Mouse (Mus musculus): ENCODE data around the gene Lmx1b. TPM values are rescaled to one million over a fixed set of nuclear protein-coding genes. Genes with fewer than 3 reads are reported as not detected.
A peak's percentile ranks its signal among the peaks of the same experiment; 100 is the strongest.

Lmx1b gene
- polyA plus RNA-seq, 1 experiment from 2014 or later, result 0.74 TPM

GRCm38 (mm10) chr2:33592931-33593555 is 47.3 kb downstream of the Lmx1b start:
- Histone ChIP-seq H3K27me3 (peaks cover 12% of the 10 kb centered on the region; the same call in 1 of the 2 replicates), H3K4me1 (peaks cover 34% of the 10 kb centered on the region), H3K36me3 (no peaks in the 10 kb centered on the region), H3K4me2 (replicated peaks) (no peak overlapping the region), H3K9ac (no peak overlapping the region; the same call in 1 of the 2 replicates), H3K27ac (peak overlapping the region; percentile 27; the same call in 1 of the 2 replicates), H3K4me3 (no peak overlapping the region), H3K9me3 (no peaks in the 10 kb centered on the region)
- no peak for ATAC-seq (ENCODE audit: insufficient number of reproducible peaks, insufficient read depth, low FRiP score, low TSS enrichment)
- WGBS, result 6% methylated on average over 12 of the region's 12 CpGs

GRCm38 (mm10) chr2:33589280-33589679 is 51.0 kb downstream of the Lmx1b start:
- WGBS, result 74% methylated on average over 9 of the region's 9 CpGs
- Histone ChIP-seq H3K27ac (no peak overlapping the region), H3K9ac (no peak overlapping the region), H3K27me3 (peaks cover 7% of the 10 kb centered on the region; the same call in 1 of the 2 replicates), H3K9me3 (no peaks in the 10 kb centered on the region), H3K4me2 (replicated peaks) (no peak overlapping the region), H3K36me3 (no peaks in the 10 kb centered on the region), H3K4me1 (peaks cover 43% of the 10 kb centered on the region), H3K4me3 (no peak overlapping the region)
- no peak for ATAC-seq (ENCODE audit: insufficient number of reproducible peaks, insufficient read depth, low FRiP score, low TSS enrichment)

DNA sequence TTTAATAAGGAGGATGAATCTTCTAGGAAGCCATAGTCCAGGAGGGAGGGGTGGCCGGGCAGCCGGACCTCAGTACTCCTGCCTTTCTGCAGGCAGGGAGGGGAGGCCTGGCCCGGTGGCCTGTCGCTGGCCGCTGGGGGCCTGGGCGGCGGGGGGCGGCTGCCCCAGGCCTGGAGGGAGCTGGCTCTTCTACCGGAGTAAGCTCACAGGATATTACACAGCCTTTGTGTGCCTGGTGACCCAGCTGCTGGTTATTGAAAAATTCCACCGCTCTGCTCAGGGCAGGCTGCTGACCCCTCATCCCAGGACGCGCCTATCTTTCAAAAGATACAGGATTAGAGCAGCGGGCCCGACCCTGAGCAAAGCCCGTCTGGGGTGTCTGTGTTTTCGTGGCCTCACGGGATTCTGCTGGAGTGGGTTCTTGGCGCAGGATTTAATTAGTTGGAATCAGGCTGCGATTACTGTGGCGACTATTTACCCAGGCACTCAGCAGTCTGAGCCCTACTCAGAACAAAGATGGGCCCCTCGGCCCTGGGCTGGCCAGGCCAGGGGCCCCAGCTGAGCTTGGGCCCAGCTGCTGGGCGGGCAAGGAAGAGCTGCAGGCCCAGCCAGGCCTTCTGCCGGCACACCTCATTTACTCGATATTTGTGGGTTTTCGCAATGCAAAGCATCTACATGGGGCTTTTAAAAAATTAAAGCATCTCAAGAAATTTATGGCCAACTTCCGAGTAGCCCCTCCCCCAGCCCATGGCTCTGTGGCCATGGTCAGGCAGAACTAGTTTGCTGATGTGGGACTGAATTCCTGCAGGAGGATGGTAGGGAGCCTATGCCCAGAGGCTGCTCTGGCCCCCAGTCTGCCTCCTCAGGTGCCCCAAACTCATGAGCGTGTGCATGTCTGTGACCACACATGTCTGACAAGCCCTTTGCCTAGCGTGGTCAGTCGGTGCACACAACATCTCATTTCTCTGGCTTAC is 55.1 kb downstream of the Lmx1b start:
- WGBS, result 19% methylated on average over 29 of the region's 29 CpGs
- Histone ChIP-seq H3K4me2 (replicated peaks) (no peak overlapping the region), H3K4me3 (no peak overlapping the region), H3K9me3 (no peaks in the 10 kb centered on the region), H3K4me1 (peaks cover 49% of the 10 kb centered on the region), H3K27ac (peak overlapping the region; percentile 32), H3K9ac (no peak overlapping the region), H3K36me3 (no peaks in the 10 kb centered on the region), H3K27me3 (peaks cover 46% of the 10 kb centered on the region)
- no peak for ATAC-seq (ENCODE audit: insufficient number of reproducible peaks, insufficient read depth, low FRiP score, low TSS enrichment)

- H3K36me3 ChIP-seq, result no peaks in the 10 kb centered on the region
- peaks cover 51% of the 10 kb centered on the region for H3K4me1 ChIP-seq
- H3K27ac ChIP-seq, result no peak overlapping the region
- no peaks in the 10 kb centered on the region for H3K9me3 ChIP-seq
- peaks cover 56% of the 10 kb centered on the region for H3K27me3 ChIP-seq
- no peak for ATAC-seq (ENCODE audit: insufficient number of reproducible peaks, insufficient read depth, low FRiP score, low TSS enrichment)
- 17% methylated on average over 6 of the region's 6 CpGs for WGBS
- H3K4me3 ChIP-seq, result no peak overlapping the region
- no peak overlapping the region for H3K4me2 ChIP-seq (replicated peaks)
- no peak overlapping the region for H3K9ac ChIP-seq
Measured at GRCm38 (mm10) chr2:33583761-33584160, 56.5 kb downstream of the Lmx1b start.

GRCm38 (mm10) chr2:33583317-33583716 is 57.0 kb downstream of the Lmx1b start:
- H3K4me1 ChIP-seq, result peaks cover 51% of the 10 kb centered on the region
- H3K27me3 ChIP-seq, result peaks cover 60% of the 10 kb centered on the region
- H3K4me2 ChIP-seq (replicated peaks), result no peak overlapping the region
- no peak overlapping the region for H3K4me3 ChIP-seq
- H3K9me3 ChIP-seq, result no peaks in the 10 kb centered on the region
- no peak for ATAC-seq (ENCODE audit: insufficient number of reproducible peaks, insufficient read depth, low FRiP score, low TSS enrichment)
- H3K9ac ChIP-seq, result no peak overlapping the region
- 10% methylated on average over 4 of the region's 4 CpGs for WGBS
- no peak overlapping the region for H3K27ac ChIP-seq
- no peaks in the 10 kb centered on the region for H3K36me3 ChIP-seq

DNA sequence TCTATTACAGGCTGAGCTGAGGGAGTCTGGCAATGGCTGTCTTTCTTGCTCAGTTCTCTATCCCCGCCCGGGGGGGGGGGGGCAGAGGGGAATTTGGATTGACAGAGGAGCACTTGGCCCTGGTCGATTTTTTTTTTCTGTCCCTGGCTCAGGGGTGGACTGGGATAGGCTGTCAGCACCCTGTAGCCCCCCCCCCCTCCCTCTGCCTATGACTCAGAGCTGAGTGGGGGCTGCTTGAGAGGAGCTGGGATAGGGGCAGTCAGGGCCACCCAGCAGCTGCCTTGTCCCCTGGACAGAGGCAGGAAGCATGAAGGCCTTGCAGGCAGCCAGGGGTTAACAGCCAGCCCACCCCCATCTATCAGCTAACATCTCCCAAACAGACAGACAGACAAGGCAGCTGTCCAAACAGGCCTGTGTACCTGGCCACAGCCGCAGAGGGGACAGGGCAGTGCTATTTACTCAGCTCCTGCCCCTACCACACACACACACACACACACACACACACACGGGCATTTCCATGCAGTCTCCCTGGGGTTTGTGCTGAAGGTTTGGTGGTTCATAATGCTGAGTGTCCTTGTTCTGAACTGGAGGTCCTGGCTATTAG is 57.8 kb downstream of the Lmx1b start:
- H3K4me3 ChIP-seq, result no peak overlapping the region
- no peak for ATAC-seq (ENCODE audit: insufficient number of reproducible peaks, insufficient read depth, low FRiP score, low TSS enrichment)

GRCm38 (mm10) chr2:33581866-33582265 is 58.4 kb downstream of the Lmx1b start:
- Histone ChIP-seq H3K4me3 (no peak overlapping the region), H3K27ac (no peak overlapping the region), H3K9ac (no peak overlapping the region), H3K27me3 (peaks cover 73% of the 10 kb centered on the region), H3K36me3 (no peaks in the 10 kb centered on the region), H3K4me1 (peaks cover 51% of the 10 kb centered on the region), H3K4me2 (replicated peaks) (no peak overlapping the region), H3K9me3 (no peaks in the 10 kb centered on the region)
- 12% methylated on average over 8 of the region's 8 CpGs for WGBS
- ATAC-seq (ENCODE audit: insufficient number of reproducible peaks, insufficient read depth, low FRiP score, low TSS enrichment), result no peak

More for the DNA sequence above, 57.8 kb downstream of the Lmx1b start:
- H3K9ac ChIP-seq, result no peak overlapping the region
- no peaks in the 10 kb centered on the region for H3K36me3 ChIP-seq
- WGBS, result 3% methylated on average over 5 of the region's 5 CpGs
- H3K4me1 ChIP-seq, result peaks cover 51% of the 10 kb centered on the region
- peaks cover 66% of the 10 kb centered on the region for H3K27me3 ChIP-seq
- no peak overlapping the region for H3K27ac ChIP-seq
- H3K4me2 ChIP-seq (replicated peaks), result no peak overlapping the region
- no peaks in the 10 kb centered on the region for H3K9me3 ChIP-seq

DNA sequence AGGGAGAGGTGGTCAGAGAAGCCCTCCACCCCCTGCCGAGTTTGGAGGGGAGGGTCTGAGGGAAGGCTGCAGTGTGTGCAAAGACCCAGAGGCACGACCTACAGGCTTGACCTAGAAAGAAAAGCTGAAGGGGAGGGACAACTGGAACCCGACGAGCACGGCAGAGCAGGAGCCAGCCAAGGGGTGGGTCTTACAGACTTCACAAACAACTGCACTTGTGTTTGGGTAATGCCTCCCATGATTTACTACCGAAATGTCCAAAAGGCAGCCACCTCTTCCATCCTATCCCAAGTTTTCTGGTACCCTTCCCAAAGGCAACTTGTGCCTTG is 58.9 kb downstream of the Lmx1b start:
- 2% methylated on average over 6 of the region's 6 CpGs for WGBS
- Histone ChIP-seq H3K4me3 (0 out of 2 replicates have a peak overlapping the region, but pooled peaks have one; percentile 27), H3K4me1 (peaks cover 51% of the 10 kb centered on the region), H3K4me2 (replicated peaks) (0 out of 2 replicates have a peak overlapping the region, but pooled peaks have one; percentile 48), H3K9ac (no peak overlapping the region), H3K27ac (no peak overlapping the region), H3K36me3 (no peaks in the 10 kb centered on the region), H3K9me3 (no peaks in the 10 kb centered on the region), H3K27me3 (peaks cover 77% of the 10 kb centered on the region)
- no peak for ATAC-seq (ENCODE audit: insufficient number of reproducible peaks, insufficient read depth, low FRiP score, low TSS enrichment)

GRCm38 (mm10) chr2:33580697-33581448 is 59.4 kb downstream of the Lmx1b start:
- Histone ChIP-seq H3K36me3 (no peaks in the 10 kb centered on the region), H3K27ac (no peak overlapping the region), H3K27me3 (peaks cover 77% of the 10 kb centered on the region), H3K9me3 (no peaks in the 10 kb centered on the region), H3K4me1 (peaks cover 51% of the 10 kb centered on the region), H3K4me2 (replicated peaks) (peak overlapping the region; percentile 48), H3K4me3 (peak overlapping the region; percentile 27), H3K9ac (peak overlapping the region; percentile 12; the same call in 1 of the 2 replicates)
- no peak for ATAC-seq (ENCODE audit: insufficient number of reproducible peaks, insufficient read depth, low FRiP score, low TSS enrichment)
- WGBS, result under 1% methylated on average over 34 of the region's 34 CpGs

DNA sequence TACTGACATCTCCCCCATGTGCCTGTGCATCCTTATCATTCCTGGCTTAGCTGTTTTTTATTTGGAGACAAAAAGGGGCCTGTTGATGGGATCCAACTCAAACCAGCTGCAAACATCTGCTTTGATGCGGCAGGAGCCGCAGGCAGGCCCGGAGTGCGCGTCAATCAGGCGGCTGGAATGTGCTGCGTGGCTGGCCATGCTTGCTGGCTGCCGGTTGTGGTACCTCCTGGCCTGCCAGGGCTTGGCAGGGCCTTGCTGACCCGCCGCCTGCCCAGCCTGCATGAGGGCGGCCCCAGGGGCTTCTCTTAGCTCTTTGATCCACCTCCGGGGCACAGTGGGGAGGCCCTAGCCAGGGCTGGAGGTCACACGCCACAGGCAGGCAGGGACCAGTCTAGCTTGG is 64.9 kb downstream of the Lmx1b start:
- Histone ChIP-seq H3K9ac (no peak overlapping the region), H3K4me1 (peaks cover 4% of the 10 kb centered on the region), H3K4me2 (replicated peaks) (no peak overlapping the region), H3K36me3 (no peaks in the 10 kb centered on the region), H3K4me3 (no peak overlapping the region), H3K9me3 (no peaks in the 10 kb centered on the region), H3K27ac (no peak overlapping the region), H3K27me3 (peaks cover 66% of the 10 kb centered on the region)
- 14% methylated on average over 13 of the region's 13 CpGs for whole genome bisulfite sequencing
- no peak for ATAC-seq (ENCODE audit: insufficient number of reproducible peaks, insufficient read depth, low FRiP score, low TSS enrichment)

- no peak overlapping the region for H3K9ac ChIP-seq
- no peaks in the 10 kb centered on the region for H3K9me3 ChIP-seq
- H3K4me3 ChIP-seq, result no peak overlapping the region
- no peaks in the 10 kb centered on the region for H3K36me3 ChIP-seq
- no peak overlapping the region for H3K27ac ChIP-seq
- H3K4me1 ChIP-seq, result no peaks in the 10 kb centered on the region; the same call in 1 of the 2 replicates
- no peak overlapping the region for H3K4me2 ChIP-seq (replicated peaks)
- ATAC-seq (ENCODE audit: insufficient number of reproducible peaks, insufficient read depth, low FRiP score, low TSS enrichment), result no peak
- H3K27me3 ChIP-seq, result peaks cover 68% of the 10 kb centered on the region
- 89% methylated on average over 7 of the region's 7 CpGs for WGBS
Measured at GRCm38 (mm10) chr2:33573075-33573474, 67.2 kb downstream of the Lmx1b start.

Data from embryonic facial prominence, embryonic 12.5 days (tissue).